Mouse (Mus musculus) liver, embryonic 14.5 days (tissue): ENCODE data around the gene Ska3. TPM values are rescaled to one million over a fixed set of nuclear protein-coding genes. Genes with fewer than 3 reads are reported as not detected.
"Not testable (repeated sequence)": the region's sequence is repeated elsewhere in the genome, so short reads cannot be mapped to it uniquely, and the experiment has no call there.

Source experiments
- ATAC-seq: fragments of 200-750 bp; cut with Nextera tagmentation; 2 replicates; pipeline ENCODE4 v1.8.0; 2017; ENCODE audit warnings: moderate number of reproducible peaks, mild to moderate bottlenecking, moderate library complexity; ENCODE audit not compliant: insufficient read depth
- DNase-seq, 3 experiments: peaks; one replicate each; pipeline ENCODE4 v3.0.0-alpha.2; 2012 to 2013; ENCODE audit warnings: low read depth in 3 of 3, low spot score in 3 of 3
- H3K27ac ChIP-seq: fragments of 300-500 bp; sonication (generic); 2 replicates; pipeline ENCODE4 v1.5.1; 2014; ENCODE audit warnings: moderate library complexity, mild to moderate bottlenecking, control low read depth, inconsistent platforms
- H3K27me3 ChIP-seq: fragments of 300-500 bp; sonication (generic); 2 replicates; pipeline ENCODE4 v1.6.1; 2014; ENCODE audit warnings: mild to moderate bottlenecking, low read length, moderate library complexity; ENCODE audit not compliant: control insufficient read depth, insufficient read depth
- H3K36me3 ChIP-seq: fragments of 300-500 bp; sonication (generic); replicated peaks from 2 replicates; pipeline ENCODE4 v1.6.1; 2014; ENCODE audit warnings: low read depth; ENCODE audit not compliant: control insufficient read depth, insufficient read depth
- H3K4me1 ChIP-seq, 2 experiments: fragments of 200-500 bp in 1 of 2; fragments of 300-500 bp in 1 of 2; sonication (generic) in 1 of 2; replicated peaks; 2 replicates each; pipeline ENCODE4 v1.6.1; 2012 to 2014; ENCODE audit warnings: antibody characterized with exemption in 1 of 2, inconsistent platforms in 1 of 2, low read length in 1 of 2; ENCODE audit not compliant: control insufficient read depth in 2 of 2, insufficient read depth in 2 of 2
- H3K4me2 ChIP-seq: fragments of 300-500 bp; sonication (generic); 2 replicates; pipeline ENCODE4 v1.6.1; 2014; ENCODE audit warnings: low read depth, mild to moderate bottlenecking, control low read depth, moderate library complexity
- H3K4me3 ChIP-seq, 2 experiments: fragments of 200-500 bp in 1 of 2; fragments of 300-500 bp in 1 of 2; sonication (generic) in 1 of 2; 2 replicates each; pipeline ENCODE4 v1.5.1; 2012 to 2014; ENCODE audit warnings: low read depth in 2 of 2, low read length in 2 of 2, mild to moderate bottlenecking in 2 of 2, control low read depth in 1 of 2, inconsistent platforms in 1 of 2, moderate library complexity in 1 of 2; ENCODE audit not compliant: insufficient read depth in 1 of 2
- H3K9ac ChIP-seq: fragments of 300-500 bp; sonication (generic); replicated peaks from 2 replicates; pipeline ENCODE4 v1.6.1; 2014; ENCODE audit warnings: mild to moderate bottlenecking, control low read depth, moderate library complexity
- H3K9me3 ChIP-seq: fragments of 300-500 bp; sonication (generic); 2 replicates; pipeline ENCODE4 v1.6.1; 2016; ENCODE audit warnings: low read length, mixed read lengths; ENCODE audit not compliant: control insufficient read depth
- CTCF ChIP-seq: IDR thresholded peaks from 2 replicates; pipeline ENCODE4 v1.5.1; 2016; ENCODE audit warnings: antibody characterized with exemption, low read depth, control low read depth
- EP300 ChIP-seq: IDR thresholded peaks from 2 replicates; pipeline ENCODE4 v1.6.1; 2016; ENCODE audit warnings: antibody characterized with exemption, low read depth
- WGBS: fragments of 180-500 bp; shearing (Covaris S2); extraction: QIAGEN DNeasy Blood & Tissue Kit; methylation state at CpG from one replicate; pipeline ENCODE4 v1.1.7; 2014; ENCODE audit not compliant: insufficient replicate concordance; 5-methylcytosine and 5-hydroxymethylcytosine counted together
- polyA plus RNA-seq, 2 experiments: library from polyadenylated mRNA; depleted of rRNA in 1 of 2; stranded (reverse) in 1 of 2; unstranded in 1 of 2; fragments of >200 nt; fragmentation: Nextera tagmentation in 1 of 2; extraction: Ambion mirVana in 1 of 2; gene quantifications; 2 replicates each; pipeline versions ENCODE4 v1.2.1 to v1.2.3; 2012 to 2014

The Ska3 gene
- polyA plus RNA-seq, 2 experiments, result 8.1 to 9.6 TPM

DNA sequence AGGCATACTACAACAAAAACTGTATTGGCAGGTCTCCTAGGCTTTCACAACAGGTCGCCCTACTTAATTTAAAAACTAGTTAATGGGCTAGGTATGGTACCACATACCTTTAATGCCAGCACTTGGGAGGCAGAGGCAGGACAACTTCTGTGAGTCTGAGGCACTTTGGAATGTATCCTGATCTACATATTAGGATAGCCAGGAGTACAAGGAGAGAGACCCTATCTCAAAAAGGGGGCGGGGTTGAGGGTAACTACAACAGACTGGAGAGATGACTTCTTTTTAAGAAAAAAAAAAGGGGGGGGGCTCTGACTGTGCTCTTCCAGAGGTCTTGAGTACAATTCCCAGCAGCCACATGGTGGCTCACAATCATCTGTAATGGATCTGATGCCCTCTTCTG is 22.7 kb upstream of the Ska3 start:
- TF ChIP-seq EP300 (no peak), CTCF (no peak)
- Histone ChIP-seq H3K27ac (no peak overlapping the region), H3K4me1 (peaks cover 0 to 6% of the 10 kb centered on the region in 2 experiments; a peak in 3 of 4 replicates), H3K4me2 (no peak overlapping the region), H3K9ac (no peak overlapping the region), H3K9me3 (no peaks in the 10 kb centered on the region), H3K36me3 (no peaks in the 10 kb centered on the region), H3K27me3 (no peaks in the 10 kb centered on the region), H3K4me3 (no peak overlapping the region)
- DNase-seq, result no peak
- ATAC-seq, result no peak
- 83% methylated on average over 2 of the region's 2 CpGs for WGBS

DNA sequence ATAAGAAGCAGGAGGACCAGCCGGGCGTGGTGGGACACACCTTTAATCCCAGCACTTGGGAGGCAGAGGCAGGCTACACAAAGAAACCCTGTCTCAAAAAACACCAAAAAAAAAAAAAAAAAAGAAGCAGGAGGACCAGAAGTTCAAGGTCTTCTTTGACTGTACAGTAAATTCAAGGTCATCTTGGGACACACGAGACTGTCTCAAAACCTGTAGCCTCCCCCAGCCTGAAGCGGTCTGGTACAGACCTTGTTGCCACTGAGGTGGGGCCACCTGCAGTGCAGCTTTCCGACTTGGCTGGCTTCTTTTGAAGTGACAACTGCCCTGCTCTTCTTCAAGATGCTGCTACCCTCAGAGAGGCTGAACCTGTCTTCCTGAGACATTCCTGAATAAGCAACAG is 22.1 kb upstream of the Ska3 start:
- not testable (repeated sequence) for H3K4me2 ChIP-seq, H3K4me1 ChIP-seq, H3K27me3 ChIP-seq, H3K4me3 ChIP-seq, H3K27ac ChIP-seq, DNase-seq, H3K36me3 ChIP-seq, ATAC-seq, H3K9me3 ChIP-seq, H3K9ac ChIP-seq
- 70% methylated on average over 5 of the region's 5 CpGs for WGBS

DNA sequence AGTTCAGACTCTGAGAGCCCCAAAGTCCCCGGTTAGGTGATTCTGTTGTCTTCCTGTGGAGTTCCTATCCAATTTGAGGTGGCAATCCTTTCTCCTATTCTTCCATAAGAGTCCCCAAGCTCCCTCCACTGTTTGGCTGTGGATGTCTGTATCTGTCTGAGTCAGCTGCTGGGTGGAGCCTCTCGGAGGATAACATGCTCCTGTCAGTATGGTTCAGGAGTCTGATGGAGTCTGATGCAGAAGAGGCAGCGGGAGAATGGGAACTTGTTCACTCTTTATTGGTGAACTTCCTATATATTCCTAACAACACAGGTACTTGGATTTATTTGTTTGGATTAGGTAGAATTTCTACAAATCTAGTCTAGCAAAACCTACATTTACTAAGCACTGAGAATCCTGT is 18.6 kb upstream of the Ska3 start:
- no peak overlapping the region for H3K4me2 ChIP-seq
- peaks cover 0 to 6% of the 10 kb centered on the region in 2 experiments; a peak in 3 of 4 replicates for H3K4me1 ChIP-seq
- H3K4me3 ChIP-seq, result no peak overlapping the region
- H3K27ac ChIP-seq, result no peak overlapping the region
- no peaks in the 10 kb centered on the region for H3K27me3 ChIP-seq
- H3K9ac ChIP-seq, result no peak overlapping the region
- no peaks in the 10 kb centered on the region; the same call in 1 of the 2 replicates for H3K36me3 ChIP-seq
- ATAC-seq, result peak; percentile 75
- no peak for DNase-seq
- no peaks in the 10 kb centered on the region for H3K9me3 ChIP-seq
- 53% methylated on average over 3 of the region's 3 CpGs for WGBS
- TF ChIP-seq EP300 (no peak), CTCF (no peak)

DNA sequence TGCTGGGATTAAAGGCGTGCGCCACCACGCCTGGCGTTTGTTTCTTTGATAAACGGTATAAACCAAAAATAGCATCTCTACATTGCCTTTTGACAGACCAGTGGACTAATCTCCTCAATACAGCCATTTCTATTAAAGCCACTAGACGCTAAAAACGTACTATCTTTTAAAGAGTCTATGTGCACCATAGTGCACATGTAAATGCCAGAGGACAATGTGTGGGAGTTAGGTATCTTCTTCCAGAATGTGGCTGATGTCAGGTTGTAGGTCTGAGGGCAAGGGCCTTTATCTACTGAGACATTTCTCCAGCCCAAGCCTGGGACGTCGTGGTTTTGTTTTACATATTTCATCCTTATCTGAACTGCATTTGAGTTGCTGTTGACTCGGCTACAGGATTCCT is 9.2 kb upstream of the Ska3 start:
- Histone ChIP-seq H3K4me2 (no peak overlapping the region), H3K4me1 (peaks cover 0 to 7% of the 10 kb centered on the region in 2 experiments; a peak in 2 of 4 replicates), H3K9me3 (no peaks in the 10 kb centered on the region), H3K27me3 (no peaks in the 10 kb centered on the region), H3K27ac (no peak overlapping the region), H3K36me3 (no peaks in the 10 kb centered on the region), H3K4me3 (no peak overlapping the region), H3K9ac (no peak overlapping the region)
- 12% methylated on average over 10 of the region's 10 CpGs for WGBS
- ATAC-seq, result peak; percentile 90
- peak; percentile 37 to 48 (median 45) for DNase-seq
- TF ChIP-seq EP300, result peak; percentile 65
- no peak for TF ChIP-seq CTCF

DNA sequence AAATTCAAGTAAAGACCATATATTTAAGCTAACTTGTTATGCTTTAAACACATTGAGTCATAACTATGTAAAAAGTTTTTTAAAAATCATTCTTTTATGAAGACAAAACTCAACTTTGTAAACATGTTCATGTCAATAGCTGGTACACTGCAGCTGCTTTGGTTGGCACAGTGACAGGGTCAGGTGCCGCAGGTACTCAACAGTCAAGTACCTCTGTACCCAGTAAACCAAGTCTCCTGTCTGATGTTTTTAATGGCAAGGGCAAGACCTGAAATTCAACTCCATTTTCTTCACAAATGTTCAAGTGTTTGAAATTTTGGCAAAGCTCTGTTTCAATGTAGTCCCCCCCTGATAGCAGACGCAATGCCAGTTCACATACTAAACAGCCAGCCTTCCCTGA is 7.5 kb upstream of the Ska3 start:
- Histone ChIP-seq H3K27ac (no peak overlapping the region), H3K9me3 (no peaks in the 10 kb centered on the region), H3K4me3 (no peak overlapping the region), H3K36me3 (peaks cover 2% of the 10 kb centered on the region; the same call in 1 of the 2 replicates), H3K27me3 (no peaks in the 10 kb centered on the region), H3K4me2 (no peak overlapping the region), H3K9ac (no peak overlapping the region), H3K4me1 (peaks cover 0 to 7% of the 10 kb centered on the region in 2 experiments; a peak in 2 of 4 replicates)
- ATAC-seq (no peak), DNase-seq (no peak)
- WGBS, result 92% methylated on average over 2 of the region's 2 CpGs
- TF ChIP-seq EP300 (no peak), CTCF (no peak)
